ENCODE assay signal across 16 mouse cellular contexts in the genomic region with DNA sequence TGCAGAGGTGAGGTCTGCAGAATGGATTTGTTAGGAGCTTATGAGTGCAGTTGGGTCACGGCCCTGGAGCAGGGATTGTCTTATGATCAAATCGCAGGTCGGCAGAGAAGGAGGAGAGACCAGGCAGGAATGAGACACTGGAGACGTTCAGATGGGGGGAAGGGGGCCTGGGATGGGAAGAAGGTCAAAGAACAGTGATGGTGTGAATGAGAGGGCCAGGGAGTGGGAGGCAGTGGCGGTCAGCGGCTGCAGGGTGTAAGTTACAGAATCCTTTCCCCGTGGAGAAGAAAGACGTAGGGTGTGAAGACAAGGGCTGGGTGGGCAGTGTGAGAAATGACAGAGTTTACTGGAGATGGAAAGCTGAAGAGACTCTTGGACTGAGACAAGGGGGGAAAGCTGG. TPM values are rescaled to one million over a fixed set of nuclear protein-coding genes. Genes with fewer than 3 reads are reported as not detected.
DNase-seq lines count a peak whose midpoint lies in the region; ATAC-seq and TF ChIP-seq lines count a peak whose summit lies in the region.
"Had no signal": no experiment of that assay in that cellular context is flagged by ENCODE, and none has a peak within 500 bp of the region (broad histone marks: within the 10 kb centered on the region; RNA-seq: fewer than 3 reads in every experiment).

No protein-coding gene starts in this region.

- H3K9ac ChIP-seq in kidney, postnatal 0 days (ENCODE audit: low read depth, low read length), result no peak overlapping the region
- H3K9ac ChIP-seq in stomach, embryonic 16.5 days (ENCODE audit: low read length), result no peak overlapping the region
- H3K9ac ChIP-seq: hindbrain, embryonic 12.5 days; liver, embryonic 14.5 days; lung, embryonic 14.5 days; midbrain, embryonic 13.5 days had no signal

- no peaks in the 10 kb centered on the region for H3K27me3 ChIP-seq in heart, embryonic 10.5 days (ENCODE audit: insufficient read depth, poor library complexity, severe bottlenecking)
- H3K27me3 ChIP-seq in kidney, postnatal 0 days (ENCODE audit: insufficient read depth, low read length), result no peaks in the 10 kb centered on the region
- no peaks in the 10 kb centered on the region for H3K27me3 ChIP-seq in limb, embryonic 10.5 days (ENCODE audit: low read depth, poor library complexity, severe bottlenecking)
- H3K27me3 ChIP-seq in stomach, embryonic 16.5 days (ENCODE audit: control insufficient read depth, insufficient read depth, low read length), result no peaks in the 10 kb centered on the region
- H3K27me3 ChIP-seq: hindbrain, embryonic 12.5 days; midbrain, embryonic 13.5 days had no signal

- H3K4me2 ChIP-seq in kidney, postnatal 0 days (ENCODE audit: low read length), result no peak overlapping the region
- H3K4me2 ChIP-seq in stomach, embryonic 16.5 days (ENCODE audit: low read depth, low read length), result no peak overlapping the region
- H3K4me2 ChIP-seq: heart, embryonic 11.5 days; hindbrain, embryonic 12.5 days; lung, embryonic 14.5 days; midbrain, embryonic 13.5 days had no signal

- peak; percentile 68 for DNase-seq in heart, embryonic 10.5 days (ENCODE audit: low spot score)
- no peak for DNase-seq in heart, postnatal 4 days
- peak; percentile 65 for DNase-seq in kidney, postnatal 0 days (ENCODE audit: low spot score)
- no peak for DNase-seq in kidney, postnatal 10 days
- no peak for DNase-seq in limb, embryonic 10.5 days (ENCODE audit: low spot score)
- DNase-seq: adrenal gland, postnatal 25 days; cerebellum, postnatal 10 days; kidney, adult 2 months; lung, embryonic 14.5 days; thymus, postnatal 14 days had no signal

- no peak overlapping the region for H3K4me3 ChIP-seq in heart, embryonic 10.5 days
- H3K4me3 ChIP-seq in kidney, postnatal 0 days (replicated peaks; ENCODE audit: low read depth, low read length), result no peak overlapping the region
- H3K4me3 ChIP-seq in limb, embryonic 10.5 days, result no peak overlapping the region
- H3K4me3 ChIP-seq in stomach, embryonic 16.5 days (replicated peaks; ENCODE audit: low read length), result no peak overlapping the region
- H3K4me3 ChIP-seq: hindbrain, embryonic 12.5 days; midbrain, embryonic 13.5 days had no signal

- H3K27ac ChIP-seq in heart, embryonic 10.5 days, result no peak overlapping the region
- H3K27ac ChIP-seq in kidney, postnatal 0 days, result peak overlapping the region; percentile 25; the same call in 1 of the 2 replicates
- peak overlapping the region; percentile 36; the same call in 1 of the 2 replicates for H3K27ac ChIP-seq in limb, embryonic 10.5 days
- peak overlapping the region; percentile 48 for H3K27ac ChIP-seq in stomach, embryonic 16.5 days (ENCODE audit: low read length)
- H3K27ac ChIP-seq: hindbrain, embryonic 12.5 days; liver, embryonic 14.5 days; midbrain, embryonic 13.5 days had no signal

- no peak for TF ChIP-seq CTCF in kidney, postnatal 0 days (IDR thresholded peaks at IDR 0.05; ENCODE audit: low read depth)

- WGBS in heart, embryonic 10.5 days, result 60% methylated on average over 8 of the region's 8 CpGs
- 31% methylated on average over 8 of the region's 8 CpGs for WGBS in kidney, postnatal 0 days
- WGBS in limb, embryonic 10.5 days, result 50% methylated on average over 8 of the region's 8 CpGs
- 63% methylated on average over 8 of the region's 8 CpGs for WGBS in stomach, embryonic 16.5 days

- H3K4me1 ChIP-seq in heart, embryonic 10.5 days, result peaks cover 4% of the 10 kb centered on the region; the same call in 1 of the 2 replicates
- peaks cover 13% of the 10 kb centered on the region; the same call in 1 of the 2 replicates for H3K4me1 ChIP-seq in kidney, postnatal 0 days (replicated peaks; ENCODE audit: insufficient read depth, low read length)
- H3K4me1 ChIP-seq in limb, embryonic 10.5 days, result peaks cover 26% of the 10 kb centered on the region
- peaks cover 2% of the 10 kb centered on the region; the same call in 1 of the 2 replicates for H3K4me1 ChIP-seq in stomach, embryonic 16.5 days (ENCODE audit: control insufficient read depth, insufficient read depth, low read length)
- H3K4me1 ChIP-seq: midbrain, embryonic 13.5 days had no signal

- ATAC-seq in kidney, postnatal 0 days (replicated peaks; ENCODE audit: low FRiP score, low read depth), result peak; percentile 23; the same call in 1 of the 2 replicates
- no peak for ATAC-seq in stomach, embryonic 16.5 days (ENCODE audit: insufficient read depth, low FRiP score)
- ATAC-seq in erythroblast, adult 5-6 weeks (replicated peaks; ENCODE audit: low FRiP score, poor library complexity, severe bottlenecking), result no peak
- ATAC-seq: midbrain, embryonic 13.5 days had no signal

- no peaks in the 10 kb centered on the region for H3K9me3 ChIP-seq in heart, embryonic 10.5 days
- no peaks in the 10 kb centered on the region for H3K9me3 ChIP-seq in kidney, postnatal 0 days (replicated peaks; ENCODE audit: low read length)
- no peaks in the 10 kb centered on the region for H3K9me3 ChIP-seq in limb, embryonic 10.5 days (replicated peaks)
- no peaks in the 10 kb centered on the region for H3K9me3 ChIP-seq in stomach, embryonic 16.5 days (replicated peaks; ENCODE audit: control insufficient read depth, low read length)
- H3K9me3 ChIP-seq: hindbrain, embryonic 12.5 days; midbrain, embryonic 13.5 days had no signal

- no peaks in the 10 kb centered on the region for H3K36me3 ChIP-seq in heart, embryonic 10.5 days
- H3K36me3 ChIP-seq in kidney, postnatal 0 days (ENCODE audit: insufficient read depth, low read length), result 0 out of 2 replicates have a peak, but pooled peaks cover 2% of the 10 kb centered on the region
- H3K36me3 ChIP-seq in limb, embryonic 10.5 days, result peaks cover 3% of the 10 kb centered on the region; the same call in 1 of the 2 replicates
- no peaks in the 10 kb centered on the region for H3K36me3 ChIP-seq in stomach, embryonic 16.5 days (ENCODE audit: control insufficient read depth, insufficient read depth, low read length)
- H3K36me3 ChIP-seq: hindbrain, embryonic 12.5 days; midbrain, embryonic 13.5 days had no signal

RNA-seq across cellular contexts. Expression of gene Dync2li1, which starts 45.5 kb away (rescaled TPM):
- polyA plus RNA-seq in heart, embryonic 10.5 days (2016; fragmentation: Nextera tagmentation; extraction: Ambion mirVana), result 9.9 and 17.2 TPM in 2 replicates
- 1 to 10 TPM; 3.8 to 4.3 TPM for total RNA-seq in heart, postnatal 4 days (2021)
- 59.9 and 61.2 TPM in 2 replicates for polyA plus RNA-seq in kidney, postnatal 0 days (2015; fragmentation: Nextera tagmentation; extraction: Ambion mirVana)
- polyA plus RNA-seq in limb, embryonic 10.5 days (2016; fragmentation: Nextera tagmentation; extraction: Ambion mirVana), result 25.5 and 33.4 TPM in 2 replicates
- polyA plus RNA-seq in stomach, embryonic 16.5 days (2015; fragmentation: Nextera tagmentation; extraction: Ambion mirVana), result 27.8 and 32.9 TPM in 2 replicates
- 1.5 TPM in 1 of 2 replicates, not detected in the other for total RNA-seq in erythroblast, adult 5-6 weeks (2015; ENCODE audit: low replicate concordance)
- total RNA-seq in erythroblast, adult 5-6 weeks (2017; ENCODE audit: low replicate concordance), result 2.1 and 3.1 TPM in 2 replicates

Comparison
In these comparisons a context has a peak if more than half of its experiments do, and no peak if none do; other contexts are left out.
1. DNase-seq: peak in heart, embryonic 10.5 days (single experiment) and kidney, postnatal 0 days (single experiment); none in heart, postnatal 4 days (single experiment), kidney, postnatal 10 days (single experiment) and limb, embryonic 10.5 days (single experiment).